Mouse (Mus musculus): Measurements from ENCODE around the gene Lgals8.
"Not testable (repeated sequence)": the region's sequence is repeated elsewhere in the genome, so short reads cannot be mapped to it uniquely, and the experiment has no call there.

The Lgals8 gene

GRCm38 (mm10) chr13:12464844-12465243, at the start of gene Lgals8:
Lgals8 (minus strand) TSS chr13:12464944.
- no peak for DNase-seq (ENCODE audit: low read depth, low spot score)

GRCm38 (mm10) chr13:12511189-12511965, 46.6 kb upstream of the Lgals8 start:
- no peak for DNase-seq (ENCODE audit: low read depth, low spot score)

GRCm38 (mm10) chr13:12510032-12510431, 45.3 kb upstream of the Lgals8 start:
- DNase-seq (ENCODE audit: low read depth, low spot score) = no peak

GRCm38 (mm10) chr13:12507426-12507825, 42.7 kb upstream of the Lgals8 start:
- no peak for DNase-seq (ENCODE audit: low read depth, low spot score)

- DNase-seq (ENCODE audit: low read depth, low spot score) = no peak
These were observed 40.6 kb upstream of the Lgals8 start for GRCm38 (mm10) chr13:12505359-12505758.

GRCm38 (mm10) chr13:12503238-12503751, 38.6 kb upstream of the Lgals8 start:
- no peak for DNase-seq (ENCODE audit: low read depth, low spot score)

GRCm38 (mm10) chr13:12502665-12503237, 38.0 kb upstream of the Lgals8 start:
- no peak for DNase-seq (ENCODE audit: low read depth, low spot score)

- no peak for DNase-seq (ENCODE audit: low read depth, low spot score)
These were observed 34.4 kb upstream of the Lgals8 start for GRCm38 (mm10) chr13:12499107-12499506.

GRCm38 (mm10) chr13:12497809-12498208, 33.1 kb upstream of the Lgals8 start:
- no peak for DNase-seq (ENCODE audit: low read depth, low spot score)

- DNase-seq (ENCODE audit: low read depth, low spot score) = no peak
These were observed 30.0 kb upstream of the Lgals8 start for GRCm38 (mm10) chr13:12494750-12495149.

- DNase-seq (ENCODE audit: low read depth, low spot score) = no peak
These were observed 27.8 kb upstream of the Lgals8 start for GRCm38 (mm10) chr13:12492515-12492914.

GRCm38 (mm10) chr13:12485640-12486039, 20.9 kb upstream of the Lgals8 start:
- no peak for DNase-seq (ENCODE audit: low read depth, low spot score)

- DNase-seq (ENCODE audit: low read depth, low spot score) = no peak
These were observed 20.5 kb upstream of the Lgals8 start for GRCm38 (mm10) chr13:12485197-12485596.

- no peak for DNase-seq (ENCODE audit: low read depth, low spot score)
These were observed 15.1 kb upstream of the Lgals8 start for GRCm38 (mm10) chr13:12479802-12480201.

- DNase-seq (ENCODE audit: low read depth, low spot score) = no peak
These were observed 13.6 kb upstream of the Lgals8 start for GRCm38 (mm10) chr13:12478301-12478700.

GRCm38 (mm10) chr13:12476886-12477285, 12.1 kb upstream of the Lgals8 start:
- no peak for DNase-seq (ENCODE audit: low read depth, low spot score)

GRCm38 (mm10) chr13:12475239-12475638, 10.5 kb upstream of the Lgals8 start:
- DNase-seq (ENCODE audit: low read depth, low spot score) = no peak

- peak; percentile 27 for DNase-seq (ENCODE audit: low read depth, low spot score)
These were observed 9.1 kb upstream of the Lgals8 start for GRCm38 (mm10) chr13:12473724-12474378.

- no peak for DNase-seq (ENCODE audit: low read depth, low spot score)
These were observed 3.7 kb upstream of the Lgals8 start for GRCm38 (mm10) chr13:12468488-12468887.

- not testable (repeated sequence) for DNase-seq (ENCODE audit: low read depth, low spot score)
These were observed 585 bp downstream of the Lgals8 start for GRCm38 (mm10) chr13:12464159-12464558.

- no peak for DNase-seq (ENCODE audit: low read depth, low spot score)
These were observed 2.1 kb downstream of the Lgals8 start for GRCm38 (mm10) chr13:12462623-12463022.

- no peak for DNase-seq (ENCODE audit: low read depth, low spot score)
These were observed 3.0 kb downstream of the Lgals8 start for GRCm38 (mm10) chr13:12461730-12462119.
